Mouse (Mus musculus): ENCODE measurements around the gene Tex11. TPM values are rescaled to one million over a fixed set of nuclear protein-coding genes. Genes with fewer than 3 reads are reported as not detected.

Tex11 gene
- total RNA-seq, 2 experiments from 2014 or later, result 0.32 to 0.93 TPM

Other genes with a start within 250 kb of the Tex11 start
- gene Slc7a3, start 26.4 kb upstream of the Tex11 start, total RNA-seq (2021), result not detected
- 10 to 100 TPM; 59.2 to 62.9 TPM for gene Snx12, start 162.9 kb upstream of the Tex11 start, total RNA-seq (2021)
- 10 to 100 TPM; 23.2 to 26.7 TPM for gene Foxo4, start 194.9 kb upstream of the Tex11 start, total RNA-seq (2021)
- 1 to 10 TPM in 1 of 2 experiments, under 1 TPM in 1; 0.76 to 1.1 TPM for gene Gm614, start 204.3 kb upstream of the Tex11 start, total RNA-seq (2021)
- 10 to 100 TPM; 12.5 to 17.3 TPM for gene Il2rg, start 208.6 kb upstream of the Tex11 start, total RNA-seq (2021)
- not detected for gene Gm20489, start 209.4 kb upstream of the Tex11 start, total RNA-seq (2021)
- 10 to 100 TPM; 27.3 to 28.0 TPM for gene Med12, start 214.4 kb upstream of the Tex11 start, total RNA-seq (2021)
- gene Nlgn3, start 239.5 kb upstream of the Tex11 start, total RNA-seq (2021), result 1 to 10 TPM; 1.6 to 2.7 TPM

Data from heart, postnatal 4 days (tissue).